Mouse (Mus musculus) cerebellum, adult 2 months (tissue): ENCODE results near the gene Sbf2.

Experiments used
- CTCF ChIP-seq: fragments of 200-500 bp; IDR thresholded peaks from 2 replicates; pipeline ENCODE4 v1.5.1; 2011; ENCODE audit warnings: low read depth, mild to moderate bottlenecking, control low read depth, low read length, moderate library complexity, borderline replicate concordance; ENCODE audit not compliant: insufficient read depth
- POLR2A ChIP-seq: fragments of 200-500 bp; IDR thresholded peaks from 2 replicates; pipeline ENCODE4 v1.6.1; 2011; ENCODE audit warnings: low read length, control low read depth, borderline replicate concordance; ENCODE audit not compliant: insufficient read depth

DNA sequence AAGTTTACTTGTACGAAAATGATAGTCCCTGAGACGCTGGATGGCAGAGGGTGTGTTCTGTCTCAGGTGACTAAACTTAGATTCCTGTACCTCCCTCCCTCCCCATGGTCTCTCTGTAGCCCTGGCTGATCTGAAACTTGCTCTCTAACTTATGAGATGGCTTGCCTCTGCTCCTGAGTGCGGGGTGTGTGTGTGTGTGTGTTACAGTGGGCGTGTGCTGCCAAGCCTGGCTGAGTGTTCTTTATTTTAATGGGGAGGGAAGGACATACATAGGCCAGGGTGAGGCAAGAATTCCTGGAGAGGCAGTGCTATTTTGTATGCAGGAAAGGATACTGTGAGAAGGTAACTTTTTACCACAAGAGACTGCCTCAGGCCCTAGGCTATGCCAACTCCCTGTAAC lies 297.3 kb downstream of the Sbf2 start:
- TF ChIP-seq POLR2A (no peak), CTCF (no peak)
